Mouse (Mus musculus): ENCODE results near the gene Csnk1d.

Csnk1d gene

GRCm38 (mm10) chr11:120990951-120991526 lies at the start of gene Csnk1d:
TSS of gene Csnk1d (minus strand) at chr11:120991330.
- DNase-seq (ENCODE audit: low read depth, low spot score) = peak; percentile 95

GRCm38 (mm10) chr11:121039302-121039701 lies 48.2 kb upstream of the Csnk1d start, which contains the start of gene Cd7:
TSS of gene Cd7 (minus strand) at chr11:121039418.
- no peak for DNase-seq (ENCODE audit: low read depth, low spot score)

- no peak for DNase-seq (ENCODE audit: low read depth, low spot score)
These were observed 47.5 kb upstream of the Csnk1d start for GRCm38 (mm10) chr11:121038366-121039240.

- no peak for DNase-seq (ENCODE audit: low read depth, low spot score)
These were observed 42.0 kb upstream of the Csnk1d start for GRCm38 (mm10) chr11:121033118-121033517.

- no peak for DNase-seq (ENCODE audit: low read depth, low spot score)
These were observed 36.1 kb upstream of the Csnk1d start for GRCm38 (mm10) chr11:121027259-121027658.

GRCm38 (mm10) chr11:121024163-121024562 lies 33.0 kb upstream of the Csnk1d start:
- DNase-seq (ENCODE audit: low read depth, low spot score) = no peak

- DNase-seq (ENCODE audit: low read depth, low spot score) = no peak
These were observed 28.4 kb upstream of the Csnk1d start for GRCm38 (mm10) chr11:121019501-121019900.

GRCm38 (mm10) chr11:121017703-121018102 lies 26.6 kb upstream of the Csnk1d start:
- DNase-seq (ENCODE audit: low read depth, low spot score) = peak; percentile 68

GRCm38 (mm10) chr11:121015472-121015871 lies 24.3 kb upstream of the Csnk1d start:
- no peak for DNase-seq (ENCODE audit: low read depth, low spot score)

- DNase-seq (ENCODE audit: low read depth, low spot score) = peak; percentile 34
These were observed 23.8 kb upstream of the Csnk1d start for GRCm38 (mm10) chr11:121014896-121015300.

GRCm38 (mm10) chr11:121013656-121014055 lies 22.5 kb upstream of the Csnk1d start:
- DNase-seq (ENCODE audit: low read depth, low spot score) = no peak

- DNase-seq (ENCODE audit: low read depth, low spot score) = no peak
These were observed 19.1 kb upstream of the Csnk1d start for GRCm38 (mm10) chr11:121010044-121010755.

- no peak for DNase-seq (ENCODE audit: low read depth, low spot score)
These were observed 15.1 kb upstream of the Csnk1d start for GRCm38 (mm10) chr11:121006184-121006583.

- DNase-seq (ENCODE audit: low read depth, low spot score) = no peak
These were observed 13.2 kb upstream of the Csnk1d start for GRCm38 (mm10) chr11:121004281-121004680.

- DNase-seq (ENCODE audit: low read depth, low spot score) = no peak
These were observed 10.8 kb upstream of the Csnk1d start for GRCm38 (mm10) chr11:121001966-121002365.

GRCm38 (mm10) chr11:120994741-120995140 lies 3.6 kb upstream of the Csnk1d start:
- DNase-seq (ENCODE audit: low read depth, low spot score) = no peak

GRCm38 (mm10) chr11:120993586-120993985 lies 2.5 kb upstream of the Csnk1d start:
- DNase-seq (ENCODE audit: low read depth, low spot score) = no peak

GRCm38 (mm10) chr11:120993080-120993479 lies 1.9 kb upstream of the Csnk1d start:
- no peak for DNase-seq (ENCODE audit: low read depth, low spot score)

GRCm38 (mm10) chr11:120991791-120992190 lies 661 bp upstream of the Csnk1d start:
- DNase-seq (ENCODE audit: low read depth, low spot score) = no peak

GRCm38 (mm10) chr11:120990126-120990781 lies 876 bp downstream of the Csnk1d start:
- DNase-seq (ENCODE audit: low read depth, low spot score) = peak; percentile 57

- no peak for DNase-seq (ENCODE audit: low read depth, low spot score)
These were observed 1.6 kb downstream of the Csnk1d start for GRCm38 (mm10) chr11:120989523-120989922.

- no peak for DNase-seq (ENCODE audit: low read depth, low spot score)
These were observed 2.7 kb downstream of the Csnk1d start for GRCm38 (mm10) chr11:120988410-120988809.

Data from mesoderm, embryonic 11.5 days (tissue).